Mouse (Mus musculus): ENCODE results near the gene Zdhhc7.

The Zdhhc7 gene

DNA sequence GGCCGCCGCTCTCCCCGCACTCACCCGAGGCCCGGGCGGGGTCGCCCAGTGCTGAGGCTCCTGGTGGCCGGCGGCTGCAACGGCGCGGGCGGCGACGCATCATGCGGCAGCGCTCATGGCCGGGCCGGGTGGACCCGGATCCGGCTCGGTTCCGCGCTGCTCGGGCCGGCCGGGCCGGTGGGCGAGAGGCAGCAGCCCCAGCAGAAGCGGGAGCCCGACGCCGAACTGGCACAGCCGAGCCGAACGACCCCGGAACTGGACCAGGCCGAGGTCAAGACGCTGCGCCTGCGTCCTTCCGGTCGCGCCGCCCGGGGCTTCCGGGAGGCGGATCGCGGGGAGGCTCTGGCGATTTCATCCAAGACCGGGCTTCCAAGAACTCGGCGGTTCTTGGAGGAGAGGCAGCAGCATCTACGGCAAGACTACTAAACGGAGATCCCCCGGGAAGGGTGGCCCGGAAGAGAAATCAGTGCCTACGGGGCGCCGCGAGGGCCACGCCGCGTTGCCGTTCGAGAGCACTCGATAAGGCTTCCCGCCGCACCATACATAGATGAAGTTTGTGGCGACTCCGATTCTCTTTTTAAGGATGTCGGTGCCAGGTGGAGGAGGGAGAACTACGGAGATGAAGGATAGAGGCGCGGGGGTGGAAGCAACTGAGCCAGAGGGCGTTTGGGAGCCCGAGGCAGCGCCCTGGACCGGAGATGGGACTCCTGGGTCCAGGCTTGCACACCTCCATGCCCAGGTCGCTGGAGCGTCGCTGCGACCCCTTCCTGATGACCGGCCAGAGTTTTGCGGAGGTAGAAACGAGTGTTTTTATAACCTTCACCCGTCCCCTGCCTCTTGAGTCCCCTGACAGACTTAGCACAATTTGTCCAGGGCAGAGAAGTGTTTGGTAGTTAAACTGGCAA, at the start of gene Zdhhc7:
TSS of gene Zdhhc7 (minus strand) at position 415 of the 905 bp plus-strand sequence.
- peak; percentile 47 to 66 for DNase-seq (ENCODE audit: low spot score in 2 of 2)

DNA sequence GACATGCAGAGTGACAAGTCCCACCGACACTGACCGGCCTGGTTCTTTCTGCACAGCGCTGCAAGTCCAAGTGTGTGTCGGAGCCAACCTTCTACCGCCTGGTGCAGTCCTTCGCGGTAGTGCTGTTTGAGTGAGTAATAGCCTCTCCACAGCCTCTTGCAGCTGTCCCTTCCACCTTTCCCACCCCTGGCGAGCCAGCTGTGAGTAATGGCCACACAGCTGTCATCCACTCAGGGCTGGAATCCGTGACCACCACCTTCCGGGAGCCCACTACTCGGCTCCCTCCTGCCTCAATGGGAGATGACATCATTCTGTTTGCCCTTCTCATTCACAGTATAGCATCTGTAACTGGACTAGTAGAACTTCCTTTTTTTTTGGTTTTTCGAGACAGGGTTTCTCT, 48.7 kb upstream of the Zdhhc7 start:
- DNase-seq (ENCODE audit: low spot score in 2 of 2): no peak

DNA sequence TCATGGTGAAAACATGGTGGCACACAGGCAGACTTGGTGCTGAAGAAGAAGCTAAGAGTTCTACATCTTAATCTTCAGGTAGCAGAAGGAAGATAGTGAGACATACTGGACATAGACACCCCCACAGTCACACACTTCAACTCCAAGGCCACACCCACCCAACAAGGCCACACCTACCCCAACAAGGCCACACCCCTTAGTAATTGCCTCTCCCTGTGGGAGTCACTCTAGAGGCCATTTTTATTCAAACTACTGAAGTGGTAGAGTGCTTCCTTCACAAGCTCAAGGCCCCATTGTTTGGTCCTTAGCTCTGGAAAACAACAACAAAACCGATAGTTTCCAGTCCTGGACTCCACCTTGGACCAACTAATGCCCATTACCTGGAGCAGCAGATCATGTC, 44.8 kb upstream of the Zdhhc7 start:
- DNase-seq (ENCODE audit: low spot score in 2 of 2): no peak

DNA sequence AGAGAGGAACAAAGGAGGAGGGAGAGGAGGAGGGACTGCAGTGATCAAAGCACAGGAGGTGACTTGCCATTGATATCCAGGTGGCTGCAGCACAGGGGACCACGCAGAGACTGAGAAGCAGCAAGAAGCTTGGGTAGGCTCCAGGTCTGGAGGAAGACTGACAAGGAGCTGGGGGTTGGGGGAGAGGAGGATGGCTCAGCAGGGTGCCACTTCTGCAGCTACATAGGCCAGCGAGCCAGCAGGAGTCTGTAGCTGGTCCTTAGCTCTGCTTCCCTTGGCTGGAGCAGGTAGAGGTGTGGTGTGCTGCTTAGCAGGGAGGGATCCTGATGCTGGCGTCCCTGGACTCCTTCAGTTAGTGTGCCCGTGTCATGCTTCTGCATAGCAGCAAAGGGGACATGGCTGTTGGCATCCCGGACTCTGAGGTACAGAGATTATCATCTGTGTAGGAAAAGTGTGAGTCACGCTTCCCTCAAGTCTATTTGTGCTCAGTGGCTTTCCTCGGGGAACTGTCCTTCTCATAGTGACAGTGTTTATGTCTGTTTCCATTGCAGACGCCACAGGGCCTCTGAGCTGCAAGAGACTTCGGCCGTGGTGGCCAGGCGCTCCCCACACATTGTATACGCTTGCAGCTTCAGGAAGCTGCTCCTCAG, 43.5 kb upstream of the Zdhhc7 start:
- no peak for DNase-seq (ENCODE audit: low spot score in 2 of 2)

DNA sequence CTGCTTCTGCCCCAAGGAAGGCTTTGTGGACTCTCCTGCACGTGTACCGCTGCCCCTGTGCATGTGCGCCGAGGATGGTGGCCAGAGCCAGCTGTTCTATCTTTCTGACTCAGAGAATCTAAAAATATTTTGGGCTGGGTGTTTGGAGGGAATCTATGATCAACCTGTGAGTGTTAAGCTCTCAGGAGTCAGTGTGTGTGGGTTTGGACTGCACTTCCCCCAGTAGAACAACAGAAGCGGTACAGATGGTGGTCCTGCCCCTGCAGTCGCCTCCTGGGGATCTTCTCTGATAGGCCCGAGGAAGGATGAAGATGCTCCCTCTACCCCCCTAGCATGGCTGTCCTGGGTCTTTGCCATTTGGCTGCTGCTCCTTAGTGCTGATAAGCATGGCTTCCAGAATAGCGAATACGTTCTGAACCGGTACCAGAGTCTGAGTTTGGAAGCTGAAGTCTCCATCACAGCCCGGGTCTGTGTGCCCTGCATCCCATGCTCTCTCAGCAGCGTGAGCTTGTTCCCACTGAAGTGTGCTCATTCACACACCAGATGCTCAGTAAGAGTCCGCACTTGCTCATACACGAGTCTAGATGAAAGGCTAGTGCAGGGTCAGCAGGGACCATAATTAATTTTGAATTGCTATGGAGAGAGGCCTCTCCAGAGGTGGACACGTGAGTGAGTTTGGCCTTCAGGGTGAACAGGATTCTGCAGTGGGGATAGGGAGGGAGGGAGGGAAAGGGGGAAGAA, 42.8 kb upstream of the Zdhhc7 start:
- DNase-seq (ENCODE audit: low spot score in 2 of 2): no peak

DNA sequence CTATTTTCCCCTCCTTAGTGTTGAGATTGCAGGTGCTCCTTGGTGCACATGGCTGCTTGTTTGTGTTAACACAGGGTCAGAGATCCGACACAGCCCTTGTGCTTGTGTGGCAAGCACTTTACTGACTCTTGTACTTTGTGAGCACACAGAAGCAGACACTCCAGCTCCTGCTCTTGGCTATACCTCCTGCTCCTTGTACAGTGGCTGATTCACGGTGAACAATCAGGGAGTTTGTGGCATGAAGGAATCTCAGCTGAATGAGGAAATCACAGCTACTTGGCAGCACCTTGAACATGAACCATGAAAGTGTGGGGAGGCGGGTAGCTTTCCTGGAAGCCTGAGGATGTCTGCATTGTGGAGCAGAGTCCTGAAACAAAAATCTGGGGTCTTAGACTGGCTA, 39.5 kb upstream of the Zdhhc7 start:
- no peak for DNase-seq (ENCODE audit: low spot score in 2 of 2)

DNA sequence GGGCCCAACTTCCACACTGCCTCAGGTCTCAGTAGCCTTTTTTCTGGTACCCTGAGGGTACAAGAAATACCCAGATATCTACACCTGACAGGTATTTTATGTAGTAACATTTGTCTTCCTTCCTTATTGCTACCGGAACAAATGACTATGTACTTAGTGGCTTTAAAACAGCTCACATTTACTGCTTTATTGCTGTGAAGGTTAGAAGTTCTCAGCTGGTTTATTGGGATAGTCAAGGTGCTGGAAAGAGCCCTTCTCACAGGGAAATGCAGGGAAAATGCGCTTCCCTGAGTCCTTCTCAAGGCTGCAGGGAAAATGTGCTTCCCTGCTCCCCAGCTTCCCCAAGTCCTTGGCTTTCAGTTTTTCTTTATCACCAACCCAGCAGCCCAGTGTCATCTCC, 37.7 kb upstream of the Zdhhc7 start:
- no peak for DNase-seq (ENCODE audit: low spot score in 2 of 2)

DNA sequence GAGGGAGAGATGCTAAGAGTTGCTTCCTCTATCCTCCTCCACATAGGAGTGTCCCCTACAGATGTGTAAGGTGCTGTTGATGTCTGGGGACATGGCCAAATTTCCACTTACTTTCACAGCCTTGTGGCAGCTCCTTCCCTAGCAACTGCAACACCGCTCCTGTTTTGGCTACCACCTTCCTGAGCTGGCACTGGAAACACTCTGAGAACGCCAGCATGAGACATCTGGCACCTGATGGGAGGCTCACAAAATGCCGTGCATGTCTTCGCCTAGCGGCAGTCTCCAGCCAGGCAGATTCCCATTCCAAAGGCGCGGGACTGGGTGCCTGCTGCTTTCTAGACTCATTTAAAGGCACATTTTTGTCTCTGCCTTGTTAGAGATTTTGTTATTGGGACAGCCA, 35.3 kb upstream of the Zdhhc7 start:
- DNase-seq (ENCODE audit: low spot score in 2 of 2): no peak

DNA sequence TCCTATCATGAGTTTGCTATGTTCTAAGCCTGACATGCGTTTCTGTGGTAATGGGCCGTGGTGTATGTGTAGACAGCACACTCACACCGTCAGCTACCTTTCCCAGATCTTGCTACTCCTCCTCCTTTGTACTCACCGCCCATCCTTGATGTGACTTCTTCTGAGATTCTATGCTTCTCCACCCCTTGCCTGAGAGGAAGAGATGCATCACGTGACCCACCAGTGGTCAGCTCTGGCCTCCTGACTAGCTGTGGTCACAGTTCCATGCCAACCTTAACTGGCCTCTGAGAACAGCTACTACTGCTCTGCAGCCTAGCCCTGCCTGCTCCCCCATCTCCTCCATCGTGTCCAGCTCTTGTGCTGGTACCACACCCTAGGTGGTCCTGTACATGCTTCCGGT, 34.4 kb upstream of the Zdhhc7 start:
- DNase-seq (ENCODE audit: low spot score in 2 of 2): no peak

DNA sequence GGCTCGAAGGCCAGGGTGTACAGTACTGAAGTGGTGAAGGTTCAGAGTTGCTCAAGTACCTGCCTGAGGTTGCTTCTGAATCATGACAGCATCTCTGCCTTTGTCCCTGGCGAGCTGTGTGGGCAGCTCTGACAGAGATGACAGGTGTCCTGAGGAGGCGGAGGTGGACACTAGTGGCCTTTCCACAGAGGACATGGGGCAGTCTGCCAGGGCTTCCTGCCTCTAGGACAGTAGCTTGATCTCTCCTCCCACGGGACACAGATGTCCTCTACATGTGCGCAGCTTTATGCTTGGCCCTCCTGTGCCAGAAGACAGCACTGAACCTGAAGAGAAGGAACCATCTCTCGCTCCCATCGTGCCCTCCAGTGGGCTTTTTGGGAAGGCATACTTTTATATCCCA, 31.9 kb upstream of the Zdhhc7 start:
- DNase-seq (ENCODE audit: low spot score in 2 of 2): no peak

DNA sequence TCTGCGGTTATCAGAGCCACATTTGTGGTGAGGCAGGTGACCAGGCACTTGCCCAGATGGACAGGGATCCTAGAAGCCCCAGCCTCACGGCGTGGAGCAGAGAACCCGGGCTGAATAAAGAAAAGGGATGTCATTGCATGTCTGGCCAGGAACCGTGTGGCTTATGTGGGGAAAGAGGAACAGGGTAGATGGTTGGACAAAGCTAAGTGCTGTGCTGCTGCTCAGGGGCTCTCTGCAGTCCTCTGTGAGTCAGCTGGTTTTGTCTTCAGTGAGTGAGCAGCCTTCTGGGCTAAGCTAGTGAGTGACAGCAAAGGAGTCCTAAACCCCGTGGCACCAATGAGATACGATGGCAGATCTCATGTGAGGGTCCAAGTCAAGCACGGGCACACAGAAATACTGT, 29.9 kb upstream of the Zdhhc7 start:
- DNase-seq (ENCODE audit: low spot score in 2 of 2): no peak

DNA sequence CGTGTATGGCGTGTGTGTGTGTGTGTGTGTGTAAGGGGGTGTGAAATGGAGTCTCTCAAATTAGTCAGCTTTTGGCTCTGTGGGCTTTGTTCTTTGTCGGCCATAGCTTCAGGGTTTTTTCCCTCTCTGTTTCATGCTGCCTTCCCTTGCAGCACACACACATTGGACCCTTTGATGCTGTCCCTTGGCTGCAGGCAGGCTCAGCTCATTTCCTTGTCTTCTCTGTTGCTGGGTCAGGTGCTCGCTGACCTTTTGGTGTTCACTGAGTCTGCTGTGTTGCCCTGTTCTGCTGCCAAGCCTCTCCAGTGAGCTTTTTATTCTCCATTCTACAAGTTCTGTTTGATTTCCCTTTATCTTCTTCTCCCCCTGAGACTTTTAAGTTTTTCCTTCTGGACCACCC, 28.3 kb upstream of the Zdhhc7 start:
- no peak for DNase-seq (ENCODE audit: low spot score in 2 of 2)

DNA sequence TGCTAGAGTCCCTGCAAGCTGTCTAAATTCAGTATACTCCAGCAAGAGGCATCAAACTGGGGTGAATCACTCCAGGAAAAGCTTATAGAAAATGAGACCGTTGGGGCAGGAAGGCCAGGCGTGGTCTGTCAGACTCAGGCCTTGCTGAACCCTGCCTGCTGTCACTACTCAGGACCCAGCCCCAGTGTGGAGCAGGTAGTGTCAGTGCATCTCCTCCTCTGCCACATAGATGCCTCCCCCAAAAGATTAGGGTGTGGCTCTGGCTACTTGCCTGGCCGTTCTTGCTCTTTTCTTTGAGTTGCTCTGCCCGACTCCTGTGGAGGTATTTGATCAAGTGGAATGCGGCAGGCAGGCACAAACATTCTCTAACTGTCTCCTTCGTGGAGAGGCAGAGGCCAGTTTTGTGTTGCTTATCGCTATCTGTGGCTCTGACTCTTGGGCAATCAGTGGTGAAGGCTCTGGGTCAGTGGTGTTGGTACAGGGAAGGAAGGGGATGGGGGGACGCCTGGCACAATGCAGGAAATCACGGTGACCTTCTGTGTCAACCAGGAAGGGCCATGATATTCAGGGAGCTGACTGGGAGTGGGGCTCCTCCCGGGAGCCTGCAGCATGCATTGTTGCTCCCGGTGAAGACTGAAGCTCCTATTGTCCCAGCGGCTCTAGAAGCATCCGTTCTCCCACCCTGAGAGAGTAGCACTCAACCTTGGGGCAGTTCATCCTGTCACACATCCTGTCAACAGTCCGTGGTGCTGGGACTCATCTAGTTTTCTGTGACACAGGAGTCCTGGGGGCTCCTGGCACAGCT, 25.3 kb upstream of the Zdhhc7 start:
- no peak for DNase-seq (ENCODE audit: low spot score in 2 of 2)

DNA sequence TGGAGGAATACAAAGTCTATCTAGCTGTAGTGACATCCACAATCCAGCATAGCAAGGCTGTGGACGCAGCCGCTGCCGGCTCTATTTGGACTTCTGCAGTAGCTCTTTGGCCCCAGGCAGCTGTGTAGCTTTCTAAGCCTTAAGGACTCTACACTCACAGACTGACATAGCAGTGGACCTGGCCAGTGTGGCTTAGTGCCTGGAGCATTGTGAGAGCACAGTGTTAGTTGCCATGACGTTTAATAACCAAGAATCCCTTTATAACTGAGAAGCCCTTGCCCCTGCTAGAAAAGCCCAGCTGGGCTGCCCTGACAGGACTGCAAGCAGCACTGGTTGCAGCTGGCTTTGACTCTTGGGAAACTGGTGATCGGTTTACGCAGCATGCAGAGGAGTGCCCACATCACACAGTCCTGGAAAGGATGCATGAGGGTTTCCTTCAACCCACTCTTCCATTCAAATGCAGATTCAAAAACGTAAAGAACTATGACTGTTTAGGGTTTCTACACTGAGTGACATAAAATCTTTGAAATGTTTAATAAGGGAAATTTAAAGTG, 23.6 kb upstream of the Zdhhc7 start:
- DNase-seq (ENCODE audit: low spot score in 2 of 2): no peak

DNA sequence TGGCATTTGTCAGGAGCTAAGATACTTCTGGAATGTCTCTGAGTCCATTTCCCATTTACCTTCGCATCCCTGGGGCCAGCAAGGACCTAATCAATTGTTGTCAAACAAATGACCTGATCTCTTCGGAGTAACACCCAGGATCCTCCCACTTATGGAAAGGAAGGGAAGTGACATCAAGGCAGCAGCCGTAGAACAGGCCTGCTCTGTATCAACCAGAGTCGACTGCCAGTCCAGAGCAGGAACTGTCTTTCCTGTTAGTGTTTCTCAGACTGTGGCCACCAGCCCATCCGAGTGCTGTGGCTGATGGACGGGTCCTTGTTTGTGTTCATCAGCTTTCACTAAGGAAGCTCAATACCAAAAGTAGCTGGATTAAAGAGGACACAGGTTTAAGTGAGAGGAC, 23.0 kb upstream of the Zdhhc7 start:
- no peak for DNase-seq (ENCODE audit: low spot score in 2 of 2)

DNA sequence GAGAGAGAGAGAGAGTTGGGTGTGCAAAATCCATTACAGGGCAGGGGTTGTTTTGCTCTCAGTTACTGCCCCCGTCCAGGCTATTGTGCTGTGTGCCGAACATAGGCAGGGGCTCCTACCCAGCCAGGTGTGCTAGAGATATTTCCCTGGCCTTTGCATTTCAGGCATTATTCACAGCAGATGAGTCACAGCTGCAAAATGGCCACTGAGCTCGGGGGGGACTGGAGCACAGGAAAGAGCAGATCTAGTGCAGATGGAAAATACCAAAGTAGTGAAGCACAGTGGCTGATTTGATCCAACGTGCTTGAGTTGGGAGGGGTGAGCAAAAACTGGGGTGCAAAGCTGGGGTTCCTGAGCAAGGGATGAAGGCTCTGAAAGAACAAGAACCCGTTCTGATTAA, 19.7 kb upstream of the Zdhhc7 start:
- DNase-seq (ENCODE audit: low spot score in 2 of 2): no peak

DNA sequence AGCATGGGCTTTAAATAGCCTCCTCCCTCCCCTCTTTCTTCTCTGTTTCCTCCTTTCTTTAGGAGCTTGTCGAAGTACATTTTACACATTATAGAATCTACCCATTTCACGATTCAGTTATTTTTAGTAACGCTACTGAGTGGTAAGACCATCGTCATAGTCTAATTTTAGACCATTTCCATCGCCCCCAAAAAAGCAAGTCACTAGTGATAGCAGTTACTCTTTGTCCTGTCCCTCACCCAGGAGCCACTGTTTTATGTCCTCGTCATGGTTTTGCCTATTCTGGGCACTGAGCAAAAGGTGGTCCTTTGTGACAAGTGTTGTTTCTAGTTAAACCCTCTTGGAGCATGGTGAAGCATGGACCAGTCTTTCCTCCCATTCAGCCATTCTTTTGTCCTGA, 18.6 kb upstream of the Zdhhc7 start:
- no peak for DNase-seq (ENCODE audit: low spot score in 2 of 2)

DNA sequence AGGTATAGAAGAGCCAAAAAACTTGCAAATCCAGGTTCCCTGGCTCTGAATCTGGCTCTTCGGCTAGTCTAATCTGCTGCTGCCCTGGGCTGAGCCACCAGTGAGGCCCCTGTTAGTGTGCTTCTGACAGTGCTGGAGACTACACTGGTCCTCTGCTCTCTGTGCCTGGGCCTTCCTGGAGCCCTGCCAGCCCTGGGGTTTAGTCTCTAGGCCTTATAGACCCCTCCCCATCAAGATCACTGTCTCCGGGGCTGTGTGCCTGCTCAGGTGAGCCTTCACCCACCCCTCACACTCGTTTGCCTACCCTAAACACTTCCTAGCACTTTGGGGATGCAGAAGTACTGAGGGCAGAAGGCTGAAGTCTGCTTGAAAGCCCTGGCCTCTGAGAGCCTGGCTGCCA, 18.1 kb upstream of the Zdhhc7 start:
- DNase-seq (ENCODE audit: low spot score in 2 of 2): no peak

DNA sequence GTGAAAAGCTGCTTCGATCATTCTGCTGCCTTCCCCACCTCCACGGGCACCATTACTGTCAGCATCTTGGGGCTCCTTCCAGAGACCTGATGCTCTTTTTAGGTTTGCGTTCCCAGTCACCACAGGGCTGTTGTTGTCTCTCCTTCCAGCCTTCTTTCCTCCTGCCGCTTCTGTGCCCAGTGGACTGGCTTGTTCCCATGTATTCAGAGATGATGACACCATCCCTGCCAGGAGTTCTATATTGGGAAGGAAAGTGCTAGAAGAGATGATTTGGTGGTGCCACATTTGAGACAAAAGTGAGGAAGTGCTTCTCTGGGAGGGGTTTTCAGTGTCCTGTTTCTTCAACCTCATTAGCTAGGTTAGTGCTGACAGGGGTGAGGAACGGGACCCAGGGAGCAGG, 17.6 kb upstream of the Zdhhc7 start:
- DNase-seq (ENCODE audit: low spot score in 2 of 2): no peak

DNA sequence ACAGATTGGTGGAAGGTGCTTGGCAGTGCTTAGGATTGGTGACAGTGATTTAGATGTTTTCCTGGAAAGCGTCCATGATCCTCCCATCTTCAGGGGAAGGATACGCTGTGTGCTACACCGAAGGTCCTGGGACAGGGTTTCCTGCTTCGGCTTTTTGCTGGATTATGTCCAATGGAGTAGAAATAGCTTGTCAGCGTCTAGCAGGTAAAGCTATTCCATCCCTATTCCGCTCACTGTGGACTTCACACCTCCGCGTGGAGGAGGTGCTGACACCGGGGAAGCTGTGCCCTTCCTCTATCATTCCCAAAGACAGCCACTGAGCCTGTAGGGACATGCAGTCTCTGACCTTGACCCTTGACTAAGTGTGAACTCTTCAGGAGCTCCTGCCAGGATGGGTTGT, 16.9 kb upstream of the Zdhhc7 start:
- DNase-seq (ENCODE audit: low spot score in 2 of 2): no peak

DNA sequence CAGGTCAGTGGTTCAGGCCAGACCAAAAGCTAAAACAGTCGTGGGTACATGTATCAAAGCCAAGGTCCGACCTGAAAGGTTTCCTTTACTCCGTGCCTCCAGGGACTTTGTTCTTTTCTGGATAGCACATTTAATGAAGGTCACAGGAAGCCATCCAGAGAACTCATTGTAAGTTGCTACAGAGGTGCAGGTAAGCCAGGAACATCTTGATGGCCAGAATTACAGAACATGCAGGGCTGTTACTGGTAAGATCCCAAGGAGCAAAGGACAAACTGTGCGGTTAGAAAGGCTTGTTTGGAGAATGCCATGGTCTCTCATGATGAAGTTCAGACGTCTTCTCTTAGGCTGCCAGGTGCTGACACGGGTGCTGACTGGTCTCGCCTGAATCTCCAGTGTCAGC, 15.3 kb upstream of the Zdhhc7 start:
- DNase-seq (ENCODE audit: low spot score in 2 of 2): no peak

Data from spleen, postnatal 14 days (tissue).